Mouse (Mus musculus) brain, embryonic 14.5 days (tissue): ENCODE measurements around the gene Icam5.

Source experiments
- CTCF ChIP-seq: fragments of 200-500 bp; IDR thresholded peaks from 2 replicates; pipeline ENCODE4 v1.5.1; 2012; ENCODE audit warnings: inconsistent platforms, mild to moderate bottlenecking, moderate library complexity, borderline replicate concordance; ENCODE audit not compliant: insufficient read depth, insufficient read length; ENCODE audit errors: extremely low read depth
- POLR2A ChIP-seq: fragments of 200-500 bp; IDR thresholded peaks from 2 replicates; pipeline ENCODE4 v1.6.1; 2012; ENCODE audit warnings: mild to moderate bottlenecking, inconsistent platforms, borderline replicate concordance; ENCODE audit not compliant: poor library complexity, insufficient read depth, insufficient read length, severe bottlenecking; ENCODE audit errors: extremely low read depth

GRCm38 (mm10) chr9:20995069-20995468 lies 36.8 kb upstream of the Icam5 start:
- no peak for TF ChIP-seq CTCF
- TF ChIP-seq POLR2A: no peak
